Mouse (Mus musculus) layer of hippocampus, adult 9-10 months (tissue): ENCODE measurements around the gene Ppp1r26.

ENCODE experiments used
- DNase-seq: peaks from one replicate; pipeline ENCODE4 v3.0.0; 2022; ENCODE audit warnings: low spot score

The Ppp1r26 gene

DNA sequence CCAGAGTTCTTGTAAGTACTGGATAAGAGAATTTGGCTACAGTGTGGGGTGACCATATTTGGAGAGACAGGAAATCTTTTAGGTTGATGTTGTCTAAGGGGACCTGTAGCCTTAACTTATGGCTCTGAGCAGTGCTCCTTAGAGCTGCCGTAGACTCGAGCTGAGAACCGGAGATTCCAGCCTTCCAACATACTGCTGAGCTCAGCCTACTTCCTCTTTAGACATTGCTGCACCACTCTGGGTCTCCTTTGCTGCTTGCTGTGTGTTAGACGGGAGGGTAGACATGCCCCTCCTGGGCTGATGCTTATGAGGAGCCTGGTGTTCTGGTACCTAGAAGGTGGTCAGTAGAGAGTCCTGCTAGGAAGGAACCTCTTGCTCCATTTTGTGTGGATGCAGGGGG, 51.8 kb downstream of the Ppp1r26 start:
- no peak for DNase-seq

DNA sequence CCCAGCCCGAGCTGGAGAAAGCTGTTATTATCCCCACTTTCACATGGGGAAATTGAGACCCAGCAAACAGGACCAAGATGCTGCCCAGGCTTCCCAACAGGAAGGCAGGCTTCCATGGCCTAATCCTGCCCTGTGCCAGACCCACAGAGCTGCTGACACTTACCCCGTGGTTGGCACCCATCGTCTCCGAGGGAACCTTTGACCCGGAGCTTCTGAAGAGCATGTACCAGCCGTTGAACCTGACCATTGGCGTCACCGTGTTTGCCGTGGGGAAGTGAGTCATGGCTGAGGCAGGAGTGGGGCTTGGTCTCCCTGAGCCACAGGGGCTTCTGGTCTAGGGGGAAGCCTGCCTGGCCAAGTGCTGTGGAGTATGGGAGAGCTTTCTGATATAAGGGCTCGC, 56.4 kb downstream of the Ppp1r26 start:
- DNase-seq: no peak

DNA sequence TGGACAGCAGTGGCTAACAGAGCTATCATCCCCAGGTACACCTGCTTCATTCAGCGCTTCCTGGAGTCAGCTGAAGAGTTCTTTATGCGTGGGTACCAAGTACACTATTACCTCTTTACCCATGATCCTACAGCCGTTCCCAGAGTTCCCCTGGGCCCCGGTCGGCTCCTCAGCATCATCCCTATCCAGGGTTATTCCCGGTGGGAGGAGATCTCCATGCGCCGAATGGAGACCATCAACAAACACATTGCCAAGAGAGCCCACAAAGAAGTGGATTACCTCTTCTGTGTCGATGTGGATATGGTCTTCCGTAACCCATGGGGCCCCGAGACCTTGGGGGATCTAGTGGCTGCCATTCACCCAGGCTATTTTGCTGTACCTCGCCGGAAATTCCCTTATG, 58.1 kb downstream of the Ppp1r26 start:
- no peak for DNase-seq
